Mouse (Mus musculus): ENCODE data around the gene Bace1.

Gene Bace1

DNA sequence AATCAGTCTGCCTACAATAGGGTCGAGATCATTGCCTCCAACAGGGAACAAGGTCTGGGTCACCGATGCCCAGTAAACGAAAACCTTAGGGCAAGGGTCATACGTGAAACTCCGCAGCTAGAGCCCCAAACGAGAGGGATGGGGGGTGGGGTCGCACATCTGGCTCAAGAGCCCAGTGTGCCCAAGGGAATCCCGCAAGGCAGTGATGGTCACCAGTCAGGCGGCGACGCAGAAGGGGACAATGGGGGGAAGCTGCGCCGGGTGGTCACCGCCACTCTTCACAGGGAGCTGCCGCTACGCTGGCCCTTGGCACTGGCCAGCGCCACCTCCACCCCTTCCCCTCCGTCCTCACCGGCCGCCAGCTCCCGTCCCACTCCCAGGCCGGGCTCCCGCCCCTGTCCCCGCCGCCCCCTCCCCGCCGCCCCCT, 67.4 kb downstream of the Bace1 start:
- no peak for DNase-seq (ENCODE audit: low spot score in 2 of 2)

DNA sequence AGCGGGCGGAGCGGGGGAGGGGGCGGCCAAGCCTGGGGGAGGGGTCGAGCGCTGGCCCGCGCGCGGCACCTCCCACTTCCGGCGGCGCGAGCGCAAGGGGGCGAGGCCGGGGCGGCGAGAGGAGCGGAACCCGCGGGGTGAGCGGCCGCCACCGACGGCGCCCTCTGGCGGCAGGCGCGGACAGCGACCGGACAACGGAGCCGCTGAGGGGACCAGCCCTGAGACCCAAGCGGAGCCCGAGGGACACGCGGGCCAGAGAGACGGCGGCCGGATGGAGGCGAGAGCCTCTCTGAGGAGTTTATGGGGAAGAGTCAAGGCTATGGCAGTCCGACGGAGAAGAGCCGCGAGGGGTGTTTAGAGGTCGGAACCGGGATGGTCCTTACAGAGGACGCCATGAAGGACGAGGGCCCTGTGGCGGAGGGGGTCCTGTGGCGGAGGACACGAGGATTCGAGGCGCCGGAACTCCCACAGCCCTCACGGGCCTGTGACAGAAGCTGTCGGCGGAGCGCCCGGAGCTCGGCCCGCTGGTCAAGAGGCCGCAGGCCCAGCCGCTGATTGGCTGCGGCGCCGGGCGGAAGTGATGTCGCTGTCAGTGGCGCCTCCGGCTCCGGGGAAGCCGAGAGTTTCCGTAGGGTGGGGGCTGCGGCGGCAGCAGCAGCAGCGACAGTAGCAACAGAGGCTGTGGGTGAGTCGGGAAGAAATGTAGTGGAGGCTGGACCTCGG, 68.1 kb downstream of the Bace1 start, which contains the start of the genes Pcsk7 and Rnf214:
TSS of gene Pcsk7 (plus strand) at position 143 of the 723 bp plus-strand sequence.
TSS of gene Rnf214 (minus strand) at position 557 of the 723 bp plus-strand sequence.
- peak; percentile 50 to 86 for DNase-seq (ENCODE audit: low spot score in 2 of 2)

DNA sequence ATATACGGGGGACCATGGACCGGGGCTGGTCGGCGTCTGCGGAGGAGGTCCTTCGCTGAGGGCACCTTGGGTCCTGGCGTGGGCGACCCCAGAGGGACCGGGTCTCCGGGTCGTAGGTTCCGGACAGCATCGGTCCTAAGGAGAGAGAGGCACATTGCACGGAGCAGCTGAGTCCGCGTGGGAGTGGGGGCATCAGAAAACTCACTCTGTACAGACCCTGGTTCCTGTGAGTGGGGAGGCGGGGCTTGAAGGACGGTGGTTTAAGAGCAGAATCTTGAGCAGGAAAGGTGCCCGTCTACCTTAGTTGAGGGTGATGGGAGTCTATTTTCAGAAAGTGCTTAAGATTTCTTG, 68.7 kb downstream of the Bace1 start:
- DNase-seq (ENCODE audit: low spot score in 2 of 2), result no peak

DNA sequence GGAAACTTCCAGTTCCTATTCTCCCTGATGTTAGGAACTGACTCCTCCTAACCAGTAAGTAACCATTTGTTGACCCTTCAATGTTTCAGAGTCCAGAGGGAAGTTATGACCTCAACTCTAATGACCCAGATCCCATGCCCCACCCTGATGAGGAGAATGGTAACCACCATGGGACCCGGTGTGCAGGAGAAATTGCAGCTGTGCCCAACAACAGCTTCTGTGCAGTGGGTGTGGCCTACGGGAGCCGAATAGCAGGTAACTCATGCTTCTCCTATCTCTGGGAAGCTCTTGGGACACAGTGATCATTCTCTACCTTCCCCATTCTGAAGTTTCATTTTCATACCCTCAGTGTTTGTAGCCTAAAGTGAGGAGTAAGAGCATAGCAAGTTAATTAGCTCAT, 72.6 kb downstream of the Bace1 start:
- no peak for DNase-seq (ENCODE audit: low spot score in 2 of 2)

DNA sequence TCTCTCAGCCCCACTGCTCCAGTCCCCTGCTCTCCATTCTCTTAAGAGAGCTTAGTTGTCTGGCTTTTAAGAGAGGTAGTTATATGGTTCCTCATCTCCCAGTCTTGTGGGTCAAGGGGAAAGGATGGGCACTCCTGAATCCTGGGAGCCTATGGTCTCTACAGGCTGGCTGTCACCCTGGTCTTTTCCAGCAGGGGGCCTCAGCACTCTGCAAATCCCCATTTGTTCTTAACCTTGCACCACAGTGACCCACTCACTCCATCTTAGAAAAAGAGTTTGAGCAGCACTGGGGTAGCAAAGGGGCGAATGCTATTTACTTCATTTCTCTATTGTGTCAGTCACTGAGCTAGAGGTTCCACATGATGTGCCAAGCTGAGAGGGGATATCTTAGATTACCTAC, 73.3 kb downstream of the Bace1 start:
- peak in 1 of 2 experiments; percentile 38 for DNase-seq (ENCODE audit: low spot score in 2 of 2)

Data from left cerebral cortex, adult 9 months (tissue).